Mouse (Mus musculus) MEL (cell line): ENCODE results near the gene Mthfs.

Source experiments
- CHD1 ChIP-seq: IDR thresholded peaks from 2 replicates; pipeline ENCODE4 v1.6.1; 2012; ENCODE audit warnings: low read depth, mild to moderate bottlenecking, inconsistent platforms, low read length, improper control_type of control experiment
- CHD2 ChIP-seq: IDR thresholded peaks from 2 replicates; pipeline ENCODE4 v1.6.1; 2011; ENCODE audit warnings: low read length, improper control_type of control experiment
- CTCF ChIP-seq, 3 experiments: IDR thresholded peaks in 2 of 3; conservative IDR thresholded peaks in 1 of 3; 2 replicates each; pipeline ENCODE4 v1.5.1; 2011 to 2012; ENCODE audit warnings: low read length in 3 of 3, low read depth in 2 of 3, mild to moderate bottlenecking in 2 of 3, improper control_type of control experiment in 1 of 3, inconsistent platforms in 1 of 3, mixed read lengths in 1 of 3, moderate library complexity in 1 of 3; ENCODE audit not compliant: control insufficient read depth in 1 of 3, insufficient read depth in 1 of 3, poor library complexity in 1 of 3, severe bottlenecking in 1 of 3
- E2F4 ChIP-seq: IDR thresholded peaks from 2 replicates; pipeline ENCODE4 v1.6.1; 2011; ENCODE audit warnings: low read depth, low read length, improper control_type of control experiment, borderline replicate concordance
- ELF1 ChIP-seq: IDR thresholded peaks from 2 replicates; pipeline ENCODE4 v1.6.1; 2014; ENCODE audit warnings: low read depth, mild to moderate bottlenecking, inconsistent platforms, low read length, improper control_type of control experiment, moderate library complexity
- EP300 ChIP-seq, 2 experiments: IDR thresholded peaks; 2 replicates each; pipeline ENCODE4 v1.6.1; 2011; ENCODE audit warnings: improper control_type of control experiment in 2 of 2, low read length in 2 of 2, low read depth in 1 of 2, mild to moderate bottlenecking in 1 of 2
- GATA1 ChIP-seq: IDR thresholded peaks from 2 replicates; pipeline ENCODE4 v1.6.1; 2011; ENCODE audit warnings: low read depth, low read length, improper control_type of control experiment
- MAX ChIP-seq: IDR thresholded peaks from 2 replicates; pipeline ENCODE4 v1.6.1; 2011; ENCODE audit warnings: low read length, improper control_type of control experiment
- MYB ChIP-seq: IDR thresholded peaks from 2 replicates; pipeline ENCODE4 v1.6.1; 2011; ENCODE audit warnings: mild to moderate bottlenecking, low read depth, low read length, improper control_type of control experiment
- POLR2A ChIP-seq, 2 experiments: IDR thresholded peaks; 2 replicates each; pipeline ENCODE4 v1.6.1; 2011 to 2012; ENCODE audit warnings: low read length in 2 of 2, mild to moderate bottlenecking in 2 of 2, control low read depth in 1 of 2, improper control_type of control experiment in 1 of 2, low read depth in 1 of 2, moderate library complexity in 1 of 2; ENCODE audit not compliant: control insufficient read depth in 1 of 2, insufficient read depth in 1 of 2, poor library complexity in 1 of 2
- TCF12 ChIP-seq: IDR thresholded peaks from 2 replicates; pipeline ENCODE4 v1.6.1; 2014; ENCODE audit warnings: low read depth, mild to moderate bottlenecking, inconsistent platforms, low read length, improper control_type of control experiment, moderate library complexity
- ZC3H11A ChIP-seq: IDR thresholded peaks from 2 replicates; pipeline ENCODE4 v1.6.1; 2012; ENCODE audit warnings: low read depth, mild to moderate bottlenecking, inconsistent platforms, low read length, improper control_type of control experiment
- ZKSCAN1 ChIP-seq: IDR thresholded peaks from 2 replicates; pipeline ENCODE4 v1.6.1; 2012; ENCODE audit warnings: low read depth, mild to moderate bottlenecking, inconsistent platforms, low read length, improper control_type of control experiment, moderate library complexity

- TF ChIP-seq GATA1 (no peak), CTCF (IDR thresholded peaks at IDR 0.05 in 2 of 3, conservative IDR thresholded peaks at IDR 0.05 in 1 of 3; ENCODE audit: control insufficient read depth in 1 of 3, insufficient read depth in 1 of 3, low read depth in 2 of 3, low read length in 3 of 3, poor library complexity in 1 of 3, severe bottlenecking in 1 of 3) (no peak), CHD2 (no peak), MAX (no peak), ELF1 (no peak), POLR2A (IDR thresholded peaks at IDR 0.05; ENCODE audit: control insufficient read depth in 1 of 2, insufficient read depth in 1 of 2, low read depth in 1 of 2, low read length in 2 of 2, poor library complexity in 1 of 2) (no peak), ZC3H11A (no peak), EP300 (IDR thresholded peaks at IDR 0.05; ENCODE audit: low read depth in 1 of 2, low read length in 2 of 2) (no peak), E2F4 (no peak), CHD1 (no peak), MYB (no peak), ZKSCAN1 (no peak), TCF12 (no peak)
Measured at GRCm38 (mm10) chr9:89267093-89267492, 56.6 kb downstream of the Mthfs start.
